Mouse (Mus musculus) intestine, embryonic 14.5 days (tissue): ENCODE measurements at regions not wholly inside any gene's neighbourhood (a gene's known extent, or its start where the extent isn't known, plus 50 kb on each side); places are given as distances from the start of the nearest gene placed in this dataset.
A peak's percentile ranks its signal among the peaks of the same experiment; 100 is the strongest.

ENCODE experiments used
- ATAC-seq: fragments of 200-750 bp; cut with Nextera tagmentation; replicated peaks from 2 replicates; pipeline ENCODE4 v1.8.0; 2017; ENCODE audit warnings: low read depth, moderate number of reproducible peaks, moderate TSS enrichment, moderate library complexity; ENCODE audit not compliant: low FRiP score, low TSS enrichment
- DNase-seq: peaks from one replicate; pipeline ENCODE4 v3.0.0-alpha.2; 2018; ENCODE audit warnings: low spot score
- H3K27ac ChIP-seq: fragments of 300-500 bp; sonication (generic); 2 replicates; pipeline ENCODE4 v1.5.1; 2014; ENCODE audit warnings: low read depth, mild to moderate bottlenecking, control low read depth
- H3K27me3 ChIP-seq: fragments of 300-500 bp; sonication (generic); replicated peaks from 2 replicates; pipeline ENCODE4 v1.6.1; 2014; ENCODE audit warnings: low read length, control low read depth; ENCODE audit not compliant: control insufficient read depth, insufficient read depth
- H3K36me3 ChIP-seq: fragments of 300-500 bp; sonication (generic); 2 replicates; pipeline ENCODE4 v1.6.1; 2014; ENCODE audit warnings: low read length, control low read depth; ENCODE audit not compliant: control insufficient read depth, insufficient read depth
- H3K4me1 ChIP-seq: fragments of 300-500 bp; sonication (generic); replicated peaks from 2 replicates; pipeline ENCODE4 v1.6.1; 2014; ENCODE audit warnings: low read length, control low read depth, mixed read lengths; ENCODE audit not compliant: control insufficient read depth, insufficient read depth
- H3K4me2 ChIP-seq: fragments of 300-500 bp; sonication (generic); 2 replicates; pipeline ENCODE4 v1.6.1; 2014; ENCODE audit warnings: low read length
- H3K4me3 ChIP-seq: fragments of 300-500 bp; sonication (generic); 2 replicates; pipeline ENCODE4 v1.5.1; 2014; ENCODE audit warnings: low read depth, low read length, control low read depth, mixed read lengths
- H3K9ac ChIP-seq: fragments of 300-500 bp; sonication (generic); 2 replicates; pipeline ENCODE4 v1.6.1; 2014; ENCODE audit warnings: mild to moderate bottlenecking, low read length
- H3K9me3 ChIP-seq: fragments of 300-500 bp; sonication (generic); 2 replicates; pipeline ENCODE4 v1.6.1; 2016; ENCODE audit warnings: low read length, control low read depth; ENCODE audit not compliant: control insufficient read depth
- WGBS: fragments of 180-500 bp; shearing (Covaris S2); extraction: QIAGEN DNeasy Blood & Tissue Kit; methylation state at CpG from one replicate; pipeline ENCODE4 v1.1.7; 2014; 5-methylcytosine and 5-hydroxymethylcytosine counted together

DNA sequence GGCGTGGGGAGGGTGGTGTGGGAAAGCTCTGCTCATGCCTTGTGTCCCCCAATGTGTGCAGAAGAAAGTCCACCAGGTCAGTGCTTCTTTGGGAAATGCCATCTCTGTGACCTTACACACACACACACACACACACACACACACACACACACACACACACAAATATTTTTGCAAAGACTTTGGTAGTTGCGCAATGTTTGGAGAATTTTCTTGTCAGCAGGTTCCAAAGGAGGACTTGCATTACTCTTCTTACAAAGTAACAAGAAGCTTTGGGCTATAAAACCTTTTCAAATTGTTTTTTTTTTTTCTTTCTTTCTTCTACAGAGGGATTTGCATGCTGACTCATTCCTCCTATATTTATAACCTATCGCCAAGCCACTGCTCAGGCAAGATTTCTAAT is 59.1 kb upstream of the Npvf start:
- DNase-seq (no peak), ATAC-seq (no peak)
- Histone ChIP-seq H3K27me3 (no peaks in the 10 kb centered on the region), H3K9ac (no peak overlapping the region), H3K36me3 (no peaks in the 10 kb centered on the region), H3K27ac (no peak overlapping the region), H3K9me3 (no peaks in the 10 kb centered on the region), H3K4me3 (no peak overlapping the region), H3K4me2 (no peak overlapping the region), H3K4me1 (no peaks in the 10 kb centered on the region)
- 87% methylated on average over 3 of the region's 3 CpGs for WGBS

DNA sequence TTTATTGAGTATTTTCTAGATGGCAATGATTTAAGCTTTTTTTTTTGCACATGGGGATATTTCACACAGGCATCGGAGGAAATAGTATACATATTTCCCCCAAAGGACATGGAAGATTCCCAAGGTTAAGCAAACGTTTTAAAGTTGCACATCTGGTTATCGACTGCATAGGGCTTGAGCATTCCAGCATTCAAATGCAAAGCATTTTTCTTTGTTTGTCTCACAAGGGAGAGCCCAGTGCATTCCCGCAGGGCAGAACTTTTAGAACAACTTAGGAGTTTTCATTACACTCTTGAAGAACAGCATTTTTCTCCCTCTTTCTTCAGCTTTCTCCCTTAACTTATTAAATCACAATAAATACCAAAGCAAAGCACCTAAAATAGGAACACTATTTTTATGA is 64.4 kb upstream of the Npvf start:
- Histone ChIP-seq H3K9me3 (no peaks in the 10 kb centered on the region), H3K36me3 (no peaks in the 10 kb centered on the region), H3K4me1 (no peaks in the 10 kb centered on the region), H3K27ac (no peak overlapping the region), H3K4me3 (no peak overlapping the region), H3K9ac (no peak overlapping the region), H3K4me2 (no peak overlapping the region), H3K27me3 (no peaks in the 10 kb centered on the region)
- DNase-seq (no peak), ATAC-seq (no peak)
- 32% methylated on average over 4 of the region's 4 CpGs for WGBS

DNA sequence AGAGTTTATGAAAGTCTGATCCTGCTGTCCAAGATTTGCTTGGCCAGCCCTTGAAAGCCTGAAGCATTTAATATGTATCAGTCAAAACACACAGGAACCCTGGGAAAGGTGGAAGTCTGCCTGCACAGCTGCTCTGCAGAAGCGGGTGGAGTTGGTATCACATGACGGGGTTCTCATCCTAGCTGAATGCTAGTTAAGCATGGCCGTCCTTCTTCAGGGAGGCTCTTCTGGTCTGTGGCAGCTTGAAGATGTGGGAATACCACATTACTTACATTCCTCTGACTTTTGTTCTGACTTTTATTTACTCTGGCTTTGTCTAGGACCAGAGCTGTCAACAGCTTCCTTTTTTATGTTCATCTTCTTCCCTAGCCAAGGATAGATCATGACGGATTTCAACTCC is 66.1 kb upstream of the Npvf start:
- ATAC-seq (no peak), DNase-seq (no peak)
- WGBS: 53% methylated on average over 4 of the region's 4 CpGs
- H3K4me1 ChIP-seq: no peaks in the 10 kb centered on the region
- H3K36me3 ChIP-seq: no peaks in the 10 kb centered on the region
- H3K27me3 ChIP-seq: no peaks in the 10 kb centered on the region
- H3K9ac ChIP-seq: no peak overlapping the region
- H3K9me3 ChIP-seq: no peaks in the 10 kb centered on the region
- no peak overlapping the region for H3K4me2 ChIP-seq
- no peak overlapping the region for H3K27ac ChIP-seq
- no peak overlapping the region for H3K4me3 ChIP-seq

DNA sequence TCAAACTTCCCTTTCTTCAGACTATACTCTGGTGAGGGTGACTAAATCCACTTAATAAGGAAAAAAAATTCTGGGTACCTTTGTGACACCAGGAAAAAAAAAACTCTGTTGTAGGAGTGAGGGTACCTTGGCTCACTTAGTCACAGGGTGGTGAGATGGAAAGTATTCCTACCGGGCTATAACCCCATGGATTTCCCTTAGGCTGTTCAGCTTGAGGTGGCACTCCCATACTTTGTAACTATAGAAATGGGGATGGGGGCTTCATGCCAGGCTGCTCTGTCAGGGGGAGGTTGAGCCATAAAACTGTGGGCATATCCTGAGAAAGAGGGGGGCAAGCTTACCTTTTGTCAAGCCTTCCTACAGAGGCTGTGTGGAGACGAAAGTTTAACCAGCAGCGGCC is 71.4 kb upstream of the Npvf start:
- whole genome bisulfite sequencing: 81% methylated on average over 3 of the region's 3 CpGs
- Histone ChIP-seq H3K9ac (no peak overlapping the region), H3K4me3 (no peak overlapping the region), H3K27me3 (no peaks in the 10 kb centered on the region; the same call in 1 of the 2 replicates), H3K4me1 (peaks cover 2% of the 10 kb centered on the region), H3K9me3 (no peaks in the 10 kb centered on the region), H3K4me2 (no peak overlapping the region), H3K27ac (no peak overlapping the region), H3K36me3 (no peaks in the 10 kb centered on the region)
- no peak for DNase-seq
- ATAC-seq: no peak

DNA sequence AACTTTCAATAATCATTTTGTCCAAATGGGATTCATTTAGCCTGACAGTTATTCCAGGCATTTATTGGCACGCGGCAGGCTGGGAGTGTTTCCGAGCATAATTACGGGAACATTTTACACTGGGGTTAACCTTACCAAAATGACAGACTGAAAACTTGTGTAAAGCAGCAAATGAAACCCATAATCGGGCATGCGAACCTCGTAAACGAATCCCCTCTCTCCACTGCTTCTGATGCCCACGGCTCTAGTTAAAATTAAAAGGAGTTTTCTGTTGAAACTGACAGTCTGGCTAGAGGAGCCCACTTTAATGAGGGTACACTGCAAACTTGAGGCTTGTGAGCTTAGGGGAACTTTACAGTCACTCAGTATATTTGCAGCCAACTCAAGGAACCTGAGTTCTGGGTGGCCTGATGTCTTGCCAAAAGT is 71.9 kb upstream of the Npvf start:
- Histone ChIP-seq H3K9ac (no peak overlapping the region), H3K27ac (no peak overlapping the region), H3K36me3 (no peaks in the 10 kb centered on the region), H3K4me2 (no peak overlapping the region), H3K4me3 (no peak overlapping the region), H3K27me3 (no peaks in the 10 kb centered on the region; the same call in 1 of the 2 replicates), H3K4me1 (peaks cover 7% of the 10 kb centered on the region), H3K9me3 (no peaks in the 10 kb centered on the region)
- DNase-seq: no peak
- ATAC-seq: no peak
- WGBS: 66% methylated on average over 9 of the region's 9 CpGs

DNA sequence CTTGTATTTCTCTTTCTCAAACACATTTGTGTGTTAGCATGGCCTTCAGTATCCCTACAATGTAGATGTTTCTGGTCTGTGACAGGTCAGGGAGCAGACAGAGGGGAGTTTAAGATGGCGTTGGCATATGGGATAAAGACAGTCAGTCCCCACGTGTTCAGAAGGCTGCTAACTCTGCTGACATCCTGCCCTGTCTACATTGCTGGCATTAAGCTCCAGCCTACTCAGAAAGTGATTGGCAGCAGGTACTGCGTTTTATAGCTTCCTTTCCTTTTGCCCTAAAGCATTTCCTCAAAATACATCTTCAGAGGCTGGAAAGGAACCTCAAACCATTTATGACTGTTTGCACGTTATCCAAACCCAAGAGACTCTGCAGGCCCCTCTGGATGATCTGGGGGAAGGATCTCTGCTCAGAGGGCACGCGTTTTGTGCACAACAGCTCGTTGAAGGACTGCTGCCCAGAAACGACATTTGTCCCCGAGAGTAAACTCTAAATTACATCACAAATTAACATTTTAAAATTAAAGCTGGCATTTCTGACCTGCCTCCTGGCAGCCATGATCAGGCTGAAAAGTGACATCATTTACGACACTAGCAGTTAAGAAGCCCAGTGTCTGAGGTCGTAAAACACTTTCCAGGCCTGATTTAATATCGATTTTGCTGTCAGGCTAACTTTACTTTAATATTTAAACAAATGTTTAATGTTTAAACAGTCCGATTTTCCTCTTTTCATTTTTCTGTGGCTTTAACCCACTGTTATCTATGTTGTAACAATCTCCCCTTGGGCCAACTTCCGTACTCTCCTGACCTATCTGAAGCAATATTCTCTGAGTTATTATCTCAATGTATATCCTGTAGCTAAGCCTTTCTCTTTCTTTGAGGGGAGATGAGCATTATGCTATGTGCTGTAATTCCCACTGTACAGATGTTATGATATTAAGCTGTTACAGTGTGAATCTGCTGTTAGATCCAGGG is 76.8 kb upstream of the Npvf start:
- H3K4me1 ChIP-seq: peaks cover 13% of the 10 kb centered on the region

DNA sequence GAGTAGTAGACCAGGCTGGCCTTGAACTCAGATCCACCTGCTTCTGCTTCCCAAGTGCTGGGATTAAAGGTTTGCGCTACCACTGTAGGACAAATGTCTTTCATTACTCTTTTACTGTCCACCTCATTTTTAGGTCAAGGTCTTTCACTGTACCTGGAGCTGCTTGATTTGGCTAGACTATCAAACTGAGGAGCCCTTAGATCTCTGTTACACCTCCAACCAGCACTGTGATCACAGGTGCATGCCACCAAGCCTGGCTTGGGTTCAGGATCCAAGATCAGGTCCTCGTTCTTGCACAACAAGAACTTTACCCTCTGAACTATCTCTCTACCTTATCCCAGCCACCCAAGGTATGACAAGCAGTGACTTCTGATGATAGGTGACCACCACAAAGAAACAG is 80.5 kb upstream of the Npvf start:
- Histone ChIP-seq H3K9ac (no peak overlapping the region), H3K9me3 (no peaks in the 10 kb centered on the region), H3K27ac (no peak overlapping the region), H3K36me3 (no peaks in the 10 kb centered on the region), H3K4me2 (no peak overlapping the region), H3K4me1 (peaks cover 13% of the 10 kb centered on the region), H3K4me3 (no peak overlapping the region), H3K27me3 (no peaks in the 10 kb centered on the region)
- ATAC-seq (no peak), DNase-seq (no peak)
- WGBS: 96% methylated on average over 2 of the region's 2 CpGs

More for the DNA sequence above, 76.8 kb upstream of the Npvf start:
- H3K27ac ChIP-seq: peak overlapping the region; percentile 36
- DNase-seq (peak; percentile 68), ATAC-seq (no peak; the same call in 1 of the 2 replicates)
- peak overlapping the region; percentile 2; the same call in 1 of the 2 replicates for H3K4me2 ChIP-seq
- H3K9me3 ChIP-seq: no peaks in the 10 kb centered on the region
- no peak overlapping the region for H3K9ac ChIP-seq
- H3K4me3 ChIP-seq: no peak overlapping the region
- no peaks in the 10 kb centered on the region; the same call in 1 of the 2 replicates for H3K27me3 ChIP-seq
- 23% methylated on average over 14 of the region's 14 CpGs for WGBS
- no peaks in the 10 kb centered on the region for H3K36me3 ChIP-seq

DNA sequence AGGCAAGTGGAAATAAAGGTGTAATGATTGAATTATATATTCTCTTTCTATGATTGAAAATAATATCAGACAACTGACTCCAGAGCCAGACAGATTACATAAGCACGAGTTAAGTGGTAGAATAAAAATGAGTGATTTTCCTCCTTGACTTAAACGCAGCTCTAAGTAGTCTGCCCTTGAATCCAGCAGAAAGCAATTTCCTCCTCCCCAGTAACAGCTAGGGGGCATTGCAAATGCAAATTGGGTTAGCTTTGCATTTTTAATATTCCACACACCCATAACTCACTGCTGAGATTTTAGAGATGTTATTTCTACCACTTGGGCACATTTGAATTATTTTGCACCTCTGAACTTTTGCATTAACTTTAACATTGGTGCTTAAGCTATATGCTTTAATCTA is 81.6 kb upstream of the Npvf start:
- peaks cover 9% of the 10 kb centered on the region for H3K4me1 ChIP-seq
- H3K27ac ChIP-seq: no peak overlapping the region
- H3K4me3 ChIP-seq: no peak overlapping the region
- H3K36me3 ChIP-seq: no peaks in the 10 kb centered on the region
- no peaks in the 10 kb centered on the region for H3K27me3 ChIP-seq
- WGBS: 49% methylated on average over 2 of the region's 2 CpGs
- no peak overlapping the region for H3K9ac ChIP-seq
- no peaks in the 10 kb centered on the region for H3K9me3 ChIP-seq
- no peak for DNase-seq
- H3K4me2 ChIP-seq: no peak overlapping the region
- ATAC-seq: no peak

DNA sequence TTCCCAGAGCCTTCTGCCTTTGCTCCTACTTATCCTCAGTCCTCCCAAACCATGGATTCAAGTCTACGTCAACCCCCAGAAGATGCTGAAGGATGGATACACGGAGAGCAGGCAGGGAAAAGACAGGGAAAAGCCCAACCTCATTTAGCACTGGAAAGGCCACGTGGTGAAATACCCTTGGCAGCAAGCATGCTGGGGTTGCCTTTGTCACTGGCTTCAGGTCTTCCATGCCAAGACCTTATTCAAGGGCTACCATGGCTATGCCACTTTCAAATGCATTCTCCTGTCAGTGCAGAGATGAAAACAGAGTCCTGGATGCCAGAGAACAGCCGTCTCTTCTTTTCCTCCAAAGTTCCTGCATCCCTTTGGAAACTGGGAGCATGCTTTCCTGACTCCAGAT is 87.8 kb upstream of the Npvf start:
- WGBS: 76% methylated on average over 4 of the region's 4 CpGs
- ATAC-seq (no peak), DNase-seq (no peak)
- peaks cover 9% of the 10 kb centered on the region for H3K4me1 ChIP-seq
- H3K9ac ChIP-seq: no peak overlapping the region
- no peaks in the 10 kb centered on the region for H3K9me3 ChIP-seq
- H3K4me2 ChIP-seq: no peak overlapping the region
- no peaks in the 10 kb centered on the region for H3K27me3 ChIP-seq
- no peak overlapping the region for H3K27ac ChIP-seq
- H3K4me3 ChIP-seq: no peak overlapping the region
- no peaks in the 10 kb centered on the region for H3K36me3 ChIP-seq
